Mouse (Mus musculus) hindbrain, embryonic 11.5 days (tissue): ENCODE measurements around the gene Adad1. TPM values are rescaled to one million over a fixed set of nuclear protein-coding genes. Genes with fewer than 3 reads are reported as not detected.

ENCODE experiments used
- ATAC-seq: fragments of 200-750 bp; cut with Nextera tagmentation; 2 replicates; pipeline ENCODE4 v1.8.0; 2017; ENCODE audit warnings: mild to moderate bottlenecking, moderate TSS enrichment, moderate library complexity; ENCODE audit not compliant: low FRiP score
- DNase-seq: peaks from one replicate; pipeline ENCODE4 v3.0.0-alpha.2; 2015; ENCODE audit warnings: low spot score
- H3K27ac ChIP-seq: fragments of 300-500 bp; sonication (generic); 2 replicates; pipeline ENCODE4 v1.5.1; 2014; ENCODE audit warnings: mild to moderate bottlenecking, low read depth, low read length
- H3K27me3 ChIP-seq: fragments of 300-500 bp; sonication (generic); 2 replicates; pipeline ENCODE4 v1.6.1; 2014; ENCODE audit warnings: mild to moderate bottlenecking, low read length, moderate library complexity, mixed read lengths; ENCODE audit not compliant: control insufficient read depth, insufficient read depth
- H3K36me3 ChIP-seq: fragments of 300-500 bp; sonication (generic); 2 replicates; pipeline ENCODE4 v1.6.1; 2014; ENCODE audit warnings: mild to moderate bottlenecking, low read length, moderate library complexity, mixed read lengths; ENCODE audit not compliant: control insufficient read depth, insufficient read depth
- H3K4me1 ChIP-seq: fragments of 300-500 bp; sonication (generic); replicated peaks from 2 replicates; pipeline ENCODE4 v1.6.1; 2014; ENCODE audit warnings: low read length, mixed read lengths; ENCODE audit not compliant: control insufficient read depth, insufficient read depth
- H3K4me2 ChIP-seq: fragments of 300-500 bp; sonication (generic); replicated peaks from 2 replicates; pipeline ENCODE4 v1.6.1; 2014; ENCODE audit warnings: mild to moderate bottlenecking, low read depth, low read length
- H3K4me3 ChIP-seq: fragments of 300-500 bp; sonication (generic); 2 replicates; pipeline ENCODE4 v1.5.1; 2014; ENCODE audit warnings: low read depth, low read length
- H3K9ac ChIP-seq: fragments of 300-500 bp; sonication (generic); 2 replicates; pipeline ENCODE4 v1.6.1; 2014; ENCODE audit warnings: low read depth, low read length
- H3K9me3 ChIP-seq: fragments of 300-500 bp; sonication (generic); 2 replicates; pipeline ENCODE4 v1.6.1; 2016; ENCODE audit warnings: low read length; ENCODE audit not compliant: control insufficient read depth
- WGBS: fragments of 180-500 bp; shearing (Covaris S2); extraction: QIAGEN DNeasy Blood & Tissue Kit; methylation state at CpG from one replicate; pipeline ENCODE4 v1.1.7; 2014; 5-methylcytosine and 5-hydroxymethylcytosine counted together
- polyA plus RNA-seq: library from polyadenylated mRNA; unstranded; fragments of >200 nt; fragmentation: Nextera tagmentation; extraction: Ambion mirVana; gene quantifications from 2 replicates; pipeline ENCODE4 v1.2.1, GENCODE M21; 2014

Adad1 gene
- polyA plus RNA-seq: 0.27 and 0.54 TPM in 2 replicates

DNA sequence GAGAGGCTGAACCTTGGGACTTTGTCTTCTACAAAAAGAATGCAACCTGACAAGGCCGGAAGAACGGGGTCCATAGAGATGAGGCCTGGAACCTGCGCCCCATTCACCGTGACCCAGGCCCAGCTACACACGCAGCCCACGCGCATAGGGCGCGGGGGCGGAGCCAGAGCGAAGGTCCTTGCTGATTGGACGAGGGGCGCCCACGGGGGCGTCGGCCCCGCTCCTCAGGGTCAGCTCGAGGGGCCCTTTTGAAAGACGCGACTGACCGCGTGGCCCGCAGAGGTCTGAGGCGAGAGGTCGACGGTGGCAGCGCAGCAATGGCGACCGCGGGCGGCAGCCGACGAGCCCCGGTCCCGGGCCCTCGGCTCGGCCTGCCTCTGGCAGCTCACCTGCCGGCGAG, at the start of gene Adad1:
Gene Adad1 (plus strand): TSS at position 122 of the 400 bp plus-strand sequence.
- DNase-seq (peak; percentile 5), ATAC-seq (no peak)
- no peak within 1 kb of the TSS for H3K4me3 ChIP-seq

DNA sequence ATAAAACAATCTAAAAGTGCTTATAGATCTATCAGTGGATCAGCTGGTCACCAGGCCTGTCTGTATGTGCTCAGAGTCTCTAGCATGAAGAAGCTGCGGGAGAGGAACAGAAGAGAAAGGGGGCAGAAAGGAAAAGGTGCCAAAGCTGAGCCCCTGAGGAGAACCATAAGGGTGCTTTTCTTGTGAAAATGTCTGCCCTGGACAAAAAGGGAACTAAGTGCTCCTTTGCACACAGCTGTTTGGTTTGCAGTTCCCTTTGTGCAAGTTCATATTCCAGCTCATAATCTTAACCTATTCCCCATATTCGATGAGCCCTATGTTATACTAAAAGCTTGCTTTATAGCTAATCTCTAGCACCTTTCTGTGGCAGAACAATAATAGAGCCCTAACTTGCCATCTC, 25.3 kb upstream of the Adad1 start:
- no peak overlapping the region for H3K4me2 ChIP-seq
- no peaks in the 10 kb centered on the region for H3K9me3 ChIP-seq
- WGBS: 81% methylated on average over 2 of the region's 2 CpGs
- H3K27ac ChIP-seq: no peak overlapping the region
- H3K27me3 ChIP-seq: no peaks in the 10 kb centered on the region
- no peaks in the 10 kb centered on the region for H3K4me1 ChIP-seq
- no peak overlapping the region for H3K9ac ChIP-seq
- ATAC-seq (no peak), DNase-seq (no peak)
- H3K36me3 ChIP-seq: peaks cover 2% of the 10 kb centered on the region; the same call in 1 of the 2 replicates
- no peak overlapping the region for H3K4me3 ChIP-seq

More for the DNA sequence above, at the start of gene Adad1:
- Histone ChIP-seq H3K27me3 (no peaks in the 10 kb centered on the region), H3K27ac (no peak within 1 kb of the TSS), H3K4me1 (no peaks in the 10 kb centered on the region), H3K9me3 (peaks cover 3% of the 10 kb centered on the region; the same call in 1 of the 2 replicates), H3K4me2 (peak within 1 kb of the TSS; percentile 25), H3K9ac (no peak within 1 kb of the TSS), H3K36me3 (no peaks in the 10 kb centered on the region)
- WGBS: 46% methylated on average over 38 of the region's 39 CpGs

DNA sequence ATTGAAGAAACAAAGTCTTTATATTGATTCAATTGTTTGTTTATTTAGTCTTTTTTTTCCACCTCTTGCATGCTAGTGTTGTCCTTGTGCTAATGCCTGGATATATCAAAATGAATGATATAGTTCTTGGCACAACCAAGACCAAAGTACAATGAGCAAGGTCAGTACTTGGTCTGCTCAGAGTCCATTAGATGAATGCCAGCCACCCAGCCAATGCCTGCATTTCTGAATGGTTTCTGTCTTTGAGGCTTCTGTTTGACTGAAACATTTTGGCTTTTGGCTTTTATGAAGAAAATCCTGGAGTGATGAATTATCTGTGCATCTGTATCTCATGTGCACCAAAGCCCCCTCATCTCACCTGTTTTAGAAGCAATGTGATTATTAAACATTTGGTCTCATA, 23.5 kb upstream of the Adad1 start:
- no peaks in the 10 kb centered on the region for H3K9me3 ChIP-seq
- no peak for ATAC-seq
- no peak overlapping the region for H3K4me3 ChIP-seq
- no peaks in the 10 kb centered on the region for H3K27me3 ChIP-seq
- peaks cover 2% of the 10 kb centered on the region; the same call in 1 of the 2 replicates for H3K36me3 ChIP-seq
- H3K27ac ChIP-seq: no peak overlapping the region
- H3K4me2 ChIP-seq: no peak overlapping the region
- no peak for DNase-seq
- no peaks in the 10 kb centered on the region for H3K4me1 ChIP-seq
- no peak overlapping the region for H3K9ac ChIP-seq

DNA sequence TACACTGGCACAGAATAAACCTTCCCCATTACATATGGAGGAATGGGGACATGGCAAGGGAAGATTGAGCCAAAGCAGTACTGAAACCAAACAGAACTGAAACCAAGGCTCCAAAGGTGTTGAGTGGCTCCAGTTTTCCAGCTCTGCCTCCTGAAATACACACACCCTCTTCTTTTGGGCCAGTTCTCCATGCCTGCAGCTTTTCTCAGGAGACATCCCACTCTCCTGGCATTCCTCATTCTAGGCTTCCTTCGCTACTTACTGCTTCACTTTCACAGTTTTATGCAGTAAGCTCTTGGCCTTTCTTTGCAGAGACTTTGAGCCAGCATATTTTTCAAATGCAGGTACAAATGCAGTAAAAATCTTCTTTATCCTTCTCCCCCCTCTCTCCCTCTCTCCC, 11.8 kb upstream of the Adad1 start:
- H3K27me3 ChIP-seq: no peaks in the 10 kb centered on the region
- no peaks in the 10 kb centered on the region for H3K36me3 ChIP-seq
- H3K4me1 ChIP-seq: no peaks in the 10 kb centered on the region
- H3K4me3 ChIP-seq: no peak overlapping the region
- DNase-seq (no peak), ATAC-seq (no peak)
- no peaks in the 10 kb centered on the region for H3K9me3 ChIP-seq
- no peak overlapping the region for H3K9ac ChIP-seq
- WGBS: 100% methylated on average over 1 of the region's 1 CpGs
- no peak overlapping the region for H3K4me2 ChIP-seq
- no peak overlapping the region for H3K27ac ChIP-seq

DNA sequence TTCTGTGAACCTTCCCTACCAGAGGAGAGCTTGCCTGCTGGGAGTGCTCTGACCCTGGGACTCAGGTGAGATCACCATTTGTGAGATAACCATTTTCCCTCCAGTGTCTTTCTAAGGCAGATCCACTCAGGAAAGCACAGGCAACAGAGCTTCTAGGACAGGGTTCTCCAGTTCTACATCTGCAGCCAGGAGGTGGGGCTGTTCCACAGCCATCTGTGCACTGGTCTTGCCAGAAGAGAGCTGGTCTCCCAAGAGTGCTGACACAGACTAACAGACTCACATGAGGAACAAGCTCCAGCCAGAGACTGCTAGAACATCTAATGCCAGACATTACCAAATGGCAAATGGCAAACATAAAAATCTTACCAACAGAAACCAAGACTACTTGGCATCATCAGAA, 9.9 kb downstream of the Adad1 start:
- ATAC-seq: no peak
- H3K4me1 ChIP-seq: no peaks in the 10 kb centered on the region
- no peak for DNase-seq

DNA sequence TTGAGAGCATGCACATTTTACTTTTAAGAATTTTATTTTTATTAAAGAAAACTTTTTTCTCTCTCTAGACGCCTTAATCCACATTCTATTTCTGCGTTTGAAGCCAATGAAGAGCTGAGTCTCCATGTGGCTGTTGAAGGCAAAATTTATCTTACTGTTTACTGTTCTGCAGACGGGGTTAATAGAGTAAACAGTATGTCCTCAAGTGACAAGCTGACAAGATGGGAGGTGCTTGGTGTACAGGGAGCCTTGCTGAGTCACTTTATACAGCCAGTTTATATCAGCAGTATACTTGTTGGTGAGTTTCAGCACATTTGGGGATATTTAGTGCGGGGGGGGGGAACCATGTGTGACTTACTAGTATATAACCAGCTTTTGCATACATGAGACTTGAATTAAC, 21.5 kb downstream of the Adad1 start:
- H3K4me2 ChIP-seq: no peak overlapping the region
- no peak overlapping the region for H3K27ac ChIP-seq
- 79% methylated on average over 4 of the region's 4 CpGs for WGBS
- no peaks in the 10 kb centered on the region for H3K4me1 ChIP-seq
- H3K36me3 ChIP-seq: no peaks in the 10 kb centered on the region
- no peak overlapping the region for H3K4me3 ChIP-seq
- H3K27me3 ChIP-seq: no peaks in the 10 kb centered on the region
- DNase-seq (no peak), ATAC-seq (no peak)
- no peak overlapping the region for H3K9ac ChIP-seq
- H3K9me3 ChIP-seq: no peaks in the 10 kb centered on the region

More for the DNA sequence above, 9.9 kb downstream of the Adad1 start:
- H3K27me3 ChIP-seq: no peaks in the 10 kb centered on the region
- no peak overlapping the region for H3K27ac ChIP-seq
- no peak overlapping the region for H3K4me2 ChIP-seq
- no peaks in the 10 kb centered on the region for H3K36me3 ChIP-seq
- no peaks in the 10 kb centered on the region for H3K9me3 ChIP-seq
- H3K4me3 ChIP-seq: no peak overlapping the region
- H3K9ac ChIP-seq: no peak overlapping the region

DNA sequence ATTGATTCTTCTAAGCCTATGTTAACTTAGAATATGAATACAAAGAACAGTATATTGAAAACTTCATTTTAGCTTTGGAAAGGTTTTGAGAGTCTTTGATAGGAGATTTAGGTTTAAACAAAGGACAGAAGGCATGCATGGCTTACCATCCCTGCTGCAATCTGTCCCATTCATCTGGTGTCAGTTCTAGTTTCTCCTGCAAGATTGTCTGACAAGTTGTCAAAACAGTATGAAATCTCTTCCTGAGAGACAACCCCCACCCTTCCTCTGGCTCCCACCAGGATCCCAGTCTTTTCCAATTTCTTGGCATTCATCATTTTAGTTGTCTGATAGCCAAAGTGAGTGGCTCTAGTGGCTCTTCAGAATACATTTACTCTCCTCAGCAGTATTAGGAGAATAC, 27.4 kb downstream of the Adad1 start:
- Histone ChIP-seq H3K4me1 (no peaks in the 10 kb centered on the region), H3K9ac (no peak overlapping the region), H3K27ac (no peak overlapping the region), H3K9me3 (no peaks in the 10 kb centered on the region), H3K4me2 (no peak overlapping the region), H3K36me3 (no peaks in the 10 kb centered on the region), H3K27me3 (no peaks in the 10 kb centered on the region), H3K4me3 (no peak overlapping the region)
- no peak for ATAC-seq
- DNase-seq: no peak

DNA sequence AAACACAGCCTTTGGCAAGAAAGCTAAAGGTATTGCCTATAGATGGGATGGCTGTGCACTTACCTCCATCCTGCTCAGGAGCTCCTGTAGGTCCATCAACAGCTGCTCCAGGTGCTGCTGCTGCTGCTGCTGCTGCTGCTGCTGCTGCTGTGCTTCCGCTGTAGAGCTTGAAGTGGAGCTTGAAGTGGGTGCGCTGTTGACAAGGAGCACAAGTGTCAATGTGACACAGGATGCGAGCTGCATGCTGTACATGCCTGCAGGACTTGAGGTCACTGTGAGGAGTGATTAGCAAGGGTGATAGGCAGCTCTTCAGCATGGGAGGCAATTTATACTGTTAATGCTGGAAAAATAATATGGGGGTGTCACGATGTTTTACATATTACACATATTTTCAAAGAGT, 62.3 kb downstream of the Adad1 start, which contains the start of gene Il2:
Gene Il2 (minus strand): TSS at position 305 of the 400 bp plus-strand sequence.
- no peak for ATAC-seq

DNA sequence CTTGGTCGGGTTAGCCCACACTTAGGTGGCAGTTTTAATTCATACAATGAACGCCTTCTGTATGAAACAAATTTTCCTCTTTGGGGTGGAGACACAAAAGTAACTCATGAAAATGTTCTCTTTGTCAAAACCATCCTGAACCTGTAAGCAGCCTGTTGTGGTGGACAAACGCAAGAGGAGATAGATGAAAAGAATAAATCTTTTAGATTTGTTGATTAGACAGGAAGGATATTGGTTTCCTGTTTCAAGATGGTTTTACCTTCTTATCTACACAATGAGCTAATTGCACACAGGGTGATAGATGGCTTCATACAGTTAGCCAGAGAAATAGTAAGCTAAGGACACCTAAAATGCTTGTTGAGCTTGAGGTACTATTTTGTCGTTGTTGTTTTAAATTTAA, 62.8 kb downstream of the Adad1 start:
- H3K4me3 ChIP-seq: no peak overlapping the region
- WGBS: 83% methylated on average over 4 of the region's 4 CpGs
- ATAC-seq: no peak

More for the DNA sequence above, 62.3 kb downstream of the Adad1 start, which contains the start of gene Il2:
- Histone ChIP-seq H3K36me3 (no peaks in the 10 kb centered on the region), H3K9me3 (no peaks in the 10 kb centered on the region), H3K4me2 (no peak within 1 kb of the TSS), H3K9ac (no peak within 1 kb of the TSS), H3K27me3 (no peaks in the 10 kb centered on the region), H3K27ac (no peak within 1 kb of the TSS), H3K4me3 (no peak within 1 kb of the TSS), H3K4me1 (no peaks in the 10 kb centered on the region)
- DNase-seq: no peak
- WGBS: 88% methylated on average over 4 of the region's 4 CpGs

More for the DNA sequence above, 62.8 kb downstream of the Adad1 start:
- Histone ChIP-seq H3K27ac (no peak overlapping the region), H3K9me3 (no peaks in the 10 kb centered on the region), H3K4me2 (no peak overlapping the region), H3K9ac (no peak overlapping the region), H3K4me1 (no peaks in the 10 kb centered on the region), H3K36me3 (no peaks in the 10 kb centered on the region), H3K27me3 (no peaks in the 10 kb centered on the region)
- DNase-seq: no peak
